Mouse (Mus musculus) adrenal gland, adult 2 months (tissue): ENCODE data around the gene Reln. TPM values are rescaled to one million over a fixed set of nuclear protein-coding genes. Genes with fewer than 3 reads are reported as not detected.

Source experiments
- DNase-seq: peaks from one replicate; pipeline ENCODE4 v3.0.0; 2021
- polyA plus RNA-seq: library from polyadenylated mRNA; depleted of rRNA; stranded (reverse); fragments of >200 nt; gene quantifications from 2 replicates; pipeline ENCODE4 v1.2.3, GENCODE M21; 2012
- total RNA-seq, 2 experiments: library from RNA; stranded (reverse); gene quantifications; 2 replicates each; pipeline ENCODE4 v1.2.3; 2021

The Reln gene
- total and polyA plus RNA-seq, 3 experiments, result 1.5 to 2.3 (median 2.0) TPM

GRCm38 (mm10) chr5:22116922-22117321, 227.6 kb downstream of the Reln start:
- DNase-seq, result no peak

- DNase-seq, result no peak
Measured at GRCm38 (mm10) chr5:22106811-22107485, 237.6 kb downstream of the Reln start.

GRCm38 (mm10) chr5:22094984-22095383, 249.5 kb downstream of the Reln start:
- DNase-seq, result no peak

- no peak for DNase-seq
Measured at GRCm38 (mm10) chr5:22094043-22094442, 250.5 kb downstream of the Reln start.

GRCm38 (mm10) chr5:22093157-22093865, 251.2 kb downstream of the Reln start:
- DNase-seq, result no peak

- DNase-seq, result no peak
Measured at GRCm38 (mm10) chr5:22080468-22080986, 264.0 kb downstream of the Reln start.

GRCm38 (mm10) chr5:22074971-22075370, 269.5 kb downstream of the Reln start:
- DNase-seq, result no peak

GRCm38 (mm10) chr5:22072591-22072990, 271.9 kb downstream of the Reln start:
- DNase-seq, result no peak

GRCm38 (mm10) chr5:22059251-22059650, 285.3 kb downstream of the Reln start:
- DNase-seq, result no peak

- no peak for DNase-seq
Measured at GRCm38 (mm10) chr5:22041825-22042224, 302.7 kb downstream of the Reln start.

- DNase-seq, result no peak
Measured at GRCm38 (mm10) chr5:22039375-22040149, 304.9 kb downstream of the Reln start.

- no peak for DNase-seq
Measured at GRCm38 (mm10) chr5:22035201-22035600, 309.3 kb downstream of the Reln start.

GRCm38 (mm10) chr5:22033039-22033438, 311.5 kb downstream of the Reln start:
- no peak for DNase-seq

- no peak for DNase-seq
Measured at GRCm38 (mm10) chr5:22031653-22032052, 312.8 kb downstream of the Reln start.

- DNase-seq, result no peak
Measured at GRCm38 (mm10) chr5:22028379-22028778, 316.1 kb downstream of the Reln start.

- no peak for DNase-seq
Measured at GRCm38 (mm10) chr5:22027240-22027875, 317.1 kb downstream of the Reln start.

GRCm38 (mm10) chr5:22025746-22026145, 318.8 kb downstream of the Reln start:
- DNase-seq, result no peak

GRCm38 (mm10) chr5:22024108-22024507, 320.4 kb downstream of the Reln start:
- no peak for DNase-seq

- DNase-seq, result no peak
Measured at GRCm38 (mm10) chr5:22017896-22018295, 326.6 kb downstream of the Reln start.

- no peak for DNase-seq
Measured at GRCm38 (mm10) chr5:22014459-22014858, 330.0 kb downstream of the Reln start.

- DNase-seq, result no peak
Measured at GRCm38 (mm10) chr5:22009142-22009541, 335.4 kb downstream of the Reln start.
